Mouse (Mus musculus) liver, postnatal 0 days (tissue): ENCODE data around the gene Sash3. TPM values are rescaled to one million over a fixed set of nuclear protein-coding genes. Genes with fewer than 3 reads are reported as not detected.
A peak's percentile ranks its signal among the peaks of the same experiment; 100 is the strongest.

Experiments used
- ATAC-seq: fragments of 200-750 bp; cut with Nextera tagmentation; 2 replicates; pipeline ENCODE4 v1.8.0; 2017; ENCODE audit warnings: mild to moderate bottlenecking, moderate library complexity
- DNase-seq: peaks from one replicate; pipeline ENCODE4 v3.0.0-alpha.2; 2016
- H3K27ac ChIP-seq: fragments of 300-500 bp; sonication (generic); 2 replicates; pipeline ENCODE4 v1.5.1; 2014; ENCODE audit warnings: antibody characterized with exemption, moderate library complexity, mild to moderate bottlenecking, low read depth
- H3K27me3 ChIP-seq: fragments of 300-500 bp; sonication (generic); 2 replicates; pipeline ENCODE4 v1.6.1; 2014; ENCODE audit warnings: low read length, control low read depth, mixed read lengths; ENCODE audit not compliant: insufficient read depth
- H3K36me3 ChIP-seq: fragments of 300-500 bp; sonication (generic); replicated peaks from 2 replicates; pipeline ENCODE4 v1.6.1; 2014; ENCODE audit warnings: mild to moderate bottlenecking, control low read depth, low read length, moderate library complexity, mixed read lengths; ENCODE audit not compliant: insufficient read depth
- H3K4me1 ChIP-seq: fragments of 300-500 bp; sonication (generic); 2 replicates; pipeline ENCODE4 v1.6.1; 2014; ENCODE audit warnings: antibody characterized with exemption, mild to moderate bottlenecking, control low read depth; ENCODE audit not compliant: insufficient read depth
- H3K4me2 ChIP-seq: fragments of 300-500 bp; sonication (generic); 2 replicates; pipeline ENCODE4 v1.6.1; 2014; ENCODE audit warnings: low read depth, mild to moderate bottlenecking, low read length, moderate library complexity, mixed read lengths
- H3K4me3 ChIP-seq: fragments of 300-500 bp; sonication (generic); 2 replicates; pipeline ENCODE4 v1.5.1; 2014; ENCODE audit warnings: low read depth, low read length
- H3K9ac ChIP-seq: fragments of 300-500 bp; sonication (generic); replicated peaks from 2 replicates; pipeline ENCODE4 v1.6.1; 2014; ENCODE audit warnings: mild to moderate bottlenecking, moderate library complexity
- H3K9me3 ChIP-seq: fragments of 300-500 bp; sonication (generic); 2 replicates; pipeline ENCODE4 v1.6.1; 2016; ENCODE audit warnings: mild to moderate bottlenecking, control low read depth, low read length, mixed read lengths
- CTCF ChIP-seq: sonication (generic); IDR thresholded peaks from 2 replicates; pipeline ENCODE4 v1.5.1; 2016; ENCODE audit warnings: antibody characterized with exemption, low read depth
- EP300 ChIP-seq: IDR thresholded peaks from 2 replicates; pipeline ENCODE4 v1.6.1; 2016; ENCODE audit warnings: antibody characterized with exemption, low read depth, mild to moderate bottlenecking
- WGBS: fragments of 180-500 bp; shearing (Covaris S2); extraction: QIAGEN DNeasy Blood & Tissue Kit; methylation state at CpG from one replicate; pipeline ENCODE4 v1.1.7; 2014; ENCODE audit not compliant: insufficient replicate concordance; 5-methylcytosine and 5-hydroxymethylcytosine counted together
- polyA plus RNA-seq: library from polyadenylated mRNA; unstranded; fragments of >200 nt; fragmentation: Nextera tagmentation; extraction: Ambion mirVana; gene quantifications from 2 replicates; pipeline ENCODE4 v1.2.1, GENCODE M21; 2015

Sash3 gene
- polyA plus RNA-seq, 1 experiment from 2014 or later: 9.3 TPM

DNA sequence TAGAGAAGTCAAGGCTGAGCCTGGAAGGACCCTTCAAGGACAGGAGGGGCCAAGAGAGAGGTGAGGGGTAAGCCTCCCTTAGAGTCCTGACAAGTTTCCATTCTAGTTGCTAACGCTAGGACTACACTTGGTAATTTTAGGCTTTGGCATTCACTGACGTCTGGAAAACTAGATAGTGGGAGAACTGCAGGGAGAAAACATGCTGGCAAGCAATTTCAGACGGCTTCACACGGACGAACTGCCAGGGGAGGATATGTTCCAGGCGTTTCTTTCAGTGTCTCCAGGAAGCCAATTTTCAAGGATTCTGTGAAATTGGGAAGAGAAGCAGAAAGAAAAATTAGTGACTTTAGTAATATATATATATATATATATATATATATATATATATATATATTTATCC, 35.6 kb downstream of the Sash3 start:
- no peak for ATAC-seq
- Histone ChIP-seq H3K9me3 (no peaks in the 10 kb centered on the region), H3K9ac (no peak overlapping the region), H3K4me1 (no peaks in the 10 kb centered on the region), H3K27me3 (0 out of 2 replicates have a peak, but pooled peaks cover 3% of the 10 kb centered on the region), H3K4me2 (no peak overlapping the region), H3K4me3 (no peak overlapping the region), H3K27ac (no peak overlapping the region), H3K36me3 (0 out of 2 replicates have a peak, but pooled peaks cover 8% of the 10 kb centered on the region)
- no peak for DNase-seq
- TF ChIP-seq EP300 (no peak), CTCF (no peak)
- 78% methylated on average over 6 of the region's 6 CpGs for WGBS

DNA sequence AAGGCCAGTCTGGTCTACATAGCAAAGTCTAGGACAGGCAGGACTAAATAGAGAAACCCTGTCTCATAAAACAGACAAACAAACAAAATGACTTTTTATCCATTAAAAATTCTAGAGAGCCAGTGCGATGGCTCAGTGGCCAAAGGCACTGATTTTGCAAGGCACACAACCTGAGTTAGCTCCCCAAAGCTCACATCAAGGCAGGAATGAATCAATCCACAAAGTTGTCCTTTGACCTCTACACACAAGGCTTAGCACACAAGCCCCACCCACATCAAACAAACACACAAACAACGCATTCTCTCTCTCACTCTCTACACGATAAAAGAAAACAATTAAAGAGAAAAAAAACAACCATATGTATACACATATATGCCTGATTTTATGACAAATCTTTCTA, 38.5 kb downstream of the Sash3 start:
- 77% methylated on average over 3 of the region's 3 CpGs for WGBS
- TF ChIP-seq CTCF (no peak), EP300 (no peak)
- H3K4me3 ChIP-seq: no peak overlapping the region
- no peak overlapping the region for H3K4me2 ChIP-seq
- no peak overlapping the region for H3K9ac ChIP-seq
- 0 out of 2 replicates have a peak, but pooled peaks cover 3% of the 10 kb centered on the region for H3K27me3 ChIP-seq
- 0 out of 2 replicates have a peak, but pooled peaks cover 6% of the 10 kb centered on the region for H3K36me3 ChIP-seq
- no peak overlapping the region for H3K27ac ChIP-seq
- no peak for DNase-seq
- H3K9me3 ChIP-seq: no peaks in the 10 kb centered on the region
- no peaks in the 10 kb centered on the region for H3K4me1 ChIP-seq
- peak; percentile 67 for ATAC-seq

DNA sequence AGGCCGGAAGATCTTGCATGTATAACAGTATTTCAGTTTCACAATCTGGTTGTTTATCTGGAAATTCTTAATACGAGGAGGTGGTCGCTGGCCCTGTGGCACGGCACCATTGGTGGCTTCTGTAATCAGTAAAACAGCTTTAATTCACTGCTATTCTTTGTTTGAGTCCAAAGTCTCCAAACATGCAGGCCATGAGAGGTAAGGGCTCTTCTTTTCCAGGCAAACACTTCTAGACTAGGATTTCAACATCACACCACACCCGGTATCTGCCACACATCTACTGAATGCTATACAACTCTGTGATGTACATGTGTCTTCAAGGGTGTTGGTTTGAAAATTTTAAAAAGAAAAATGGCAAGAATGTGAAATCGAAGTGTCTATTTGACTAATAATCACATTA, 45.0 kb downstream of the Sash3 start:
- DNase-seq: no peak
- H3K9me3 ChIP-seq: no peaks in the 10 kb centered on the region

DNA sequence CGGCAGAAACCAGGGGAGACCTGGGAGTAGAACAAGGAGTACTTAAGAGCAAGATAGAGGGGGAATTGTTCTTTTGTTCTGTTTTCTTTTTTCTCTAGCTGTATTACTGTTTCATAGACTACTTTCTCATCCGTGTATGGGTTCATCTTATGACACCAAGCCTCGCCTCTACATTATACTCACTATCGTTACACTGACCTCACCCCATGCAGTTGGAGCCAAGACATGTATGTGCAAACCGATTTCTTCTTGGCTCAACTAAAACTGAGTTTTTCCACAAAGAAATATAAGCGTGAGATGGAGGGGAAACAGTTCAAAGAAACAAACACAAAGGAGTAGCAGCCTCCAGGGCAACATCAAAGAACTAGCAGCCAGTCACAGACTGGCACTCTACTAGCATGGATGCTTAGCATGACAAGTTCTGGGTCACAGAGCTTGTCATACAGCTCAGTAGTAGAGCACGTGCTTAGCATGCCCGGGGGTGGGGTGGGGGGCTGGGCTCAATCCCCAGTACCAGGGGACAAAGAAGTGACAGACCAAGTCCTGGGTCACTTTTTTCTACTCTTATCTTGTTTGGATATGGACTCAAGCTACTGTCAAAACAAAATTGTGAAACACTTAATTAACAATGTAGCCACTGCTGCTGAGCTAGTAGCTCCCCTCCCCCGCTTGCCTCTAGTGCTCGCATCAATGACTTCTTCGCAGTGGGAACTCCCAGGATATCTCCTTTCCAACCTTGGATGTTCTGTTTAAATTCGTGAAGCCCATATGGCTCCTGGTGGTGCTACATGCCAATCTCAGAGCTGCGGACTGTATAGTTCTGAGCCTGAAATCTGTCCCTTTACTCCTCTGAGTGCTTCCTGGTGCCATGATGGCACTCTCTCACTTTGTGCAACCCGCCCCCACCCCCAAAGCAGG, 47.3 kb downstream of the Sash3 start:
- DNase-seq (no peak), ATAC-seq (peak; percentile 57)
- TF ChIP-seq CTCF (no peak), EP300 (no peak)
- Histone ChIP-seq H3K4me2 (no peak overlapping the region), H3K27me3 (no peaks in the 10 kb centered on the region), H3K36me3 (peaks cover 6% of the 10 kb centered on the region), H3K9me3 (no peaks in the 10 kb centered on the region), H3K27ac (no peak overlapping the region), H3K4me1 (no peaks in the 10 kb centered on the region), H3K9ac (no peak overlapping the region), H3K4me3 (no peak overlapping the region)
- WGBS: 73% methylated on average over 14 of the region's 14 CpGs

More for the DNA sequence above, 45.0 kb downstream of the Sash3 start:
- H3K27ac ChIP-seq: 0 out of 2 replicates have a peak overlapping the region, but pooled peaks have one; percentile 29
- no peaks in the 10 kb centered on the region for H3K4me1 ChIP-seq
- peaks cover 6% of the 10 kb centered on the region for H3K36me3 ChIP-seq
- H3K27me3 ChIP-seq: no peaks in the 10 kb centered on the region
- peak; percentile 59 for ATAC-seq
- WGBS: 70% methylated on average over 6 of the region's 6 CpGs
- H3K9ac ChIP-seq: no peak overlapping the region
- no peak overlapping the region for H3K4me2 ChIP-seq
- TF ChIP-seq CTCF (no peak), EP300 (no peak)
- no peak overlapping the region for H3K4me3 ChIP-seq

DNA sequence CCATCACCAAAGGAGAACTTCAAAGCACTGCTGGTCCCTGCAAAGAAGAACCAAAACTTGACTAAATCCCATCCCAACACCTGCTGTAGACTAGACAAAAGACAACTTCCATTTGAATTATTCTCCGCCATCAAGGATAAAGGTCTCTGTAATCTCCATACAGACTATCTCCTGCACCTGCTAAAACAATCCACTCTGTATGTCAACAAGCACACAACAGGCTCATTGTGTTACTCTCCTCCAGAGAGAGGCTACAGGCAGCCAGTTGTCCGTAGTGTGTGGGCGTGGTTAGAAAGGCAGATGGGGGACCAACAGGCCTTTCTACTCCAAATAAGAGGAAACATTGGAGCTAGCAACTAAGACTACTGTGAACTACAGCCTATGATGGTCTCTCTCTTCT, 51.6 kb downstream of the Sash3 start:
- 85% methylated on average over 3 of the region's 3 CpGs for WGBS
- no peak overlapping the region for H3K4me2 ChIP-seq
- H3K27me3 ChIP-seq: no peaks in the 10 kb centered on the region
- DNase-seq: no peak
- no peak overlapping the region for H3K4me3 ChIP-seq
- no peak for ATAC-seq
- no peaks in the 10 kb centered on the region for H3K9me3 ChIP-seq
- H3K4me1 ChIP-seq: peaks cover 2% of the 10 kb centered on the region; the same call in 1 of the 2 replicates
- H3K9ac ChIP-seq: no peak overlapping the region
- H3K36me3 ChIP-seq: no peaks in the 10 kb centered on the region; the same call in 1 of the 2 replicates
- TF ChIP-seq CTCF: no peak
- TF ChIP-seq EP300: no peak
- H3K27ac ChIP-seq: no peak overlapping the region

DNA sequence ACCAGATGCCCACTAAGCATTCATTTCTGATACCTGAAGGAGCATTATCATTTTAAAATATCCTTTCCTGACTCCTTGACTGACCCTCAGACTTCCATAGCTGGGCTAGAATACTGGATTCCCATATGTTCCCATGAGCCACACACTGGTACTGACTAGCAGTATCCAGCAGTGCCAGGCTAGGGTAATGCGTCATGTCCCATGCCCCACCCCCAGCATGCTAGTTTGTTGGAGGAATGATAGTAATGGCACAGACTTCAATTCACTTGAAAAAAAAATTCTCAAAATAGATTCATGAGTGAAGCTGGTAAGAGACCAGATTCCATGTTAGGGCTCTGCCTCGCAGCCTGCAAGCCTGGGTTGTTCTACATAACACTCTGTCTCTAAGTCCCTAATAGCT, 52.8 kb downstream of the Sash3 start:
- H3K4me1 ChIP-seq: peaks cover 2% of the 10 kb centered on the region; the same call in 1 of the 2 replicates
- H3K36me3 ChIP-seq: no peaks in the 10 kb centered on the region; the same call in 1 of the 2 replicates
- H3K27me3 ChIP-seq: no peaks in the 10 kb centered on the region
- 88% methylated on average over 2 of the region's 2 CpGs for WGBS
- TF ChIP-seq CTCF (no peak), EP300 (no peak)
- no peak overlapping the region for H3K27ac ChIP-seq
- H3K9me3 ChIP-seq: no peaks in the 10 kb centered on the region
- H3K9ac ChIP-seq: no peak overlapping the region
- no peak overlapping the region for H3K4me3 ChIP-seq
- DNase-seq: no peak
- H3K4me2 ChIP-seq: no peak overlapping the region
- no peak for ATAC-seq
